Mouse (Mus musculus) C2C12 (cell line): Measurements from ENCODE around the gene Mapk8ip1.

Experiments used
- CEBPB ChIP-seq: IDR thresholded peaks from one replicate; pipeline ENCODE4 v1.6.1; 2011; ENCODE audit warnings: low read depth, mild to moderate bottlenecking, control low read depth, moderate library complexity
- CTCF ChIP-seq: IDR thresholded peaks from one replicate; pipeline ENCODE4 v1.5.1; 2011; ENCODE audit not compliant: control insufficient read depth, insufficient read depth, insufficient read length
- FOSL1 ChIP-seq: IDR thresholded peaks from one replicate; pipeline ENCODE4 v1.8.0; 2011; ENCODE audit warnings: mild to moderate bottlenecking, low read length; ENCODE audit not compliant: poor library complexity, insufficient read depth, severe bottlenecking
- MAX ChIP-seq: IDR thresholded peaks from one replicate; pipeline ENCODE4 v1.6.1; 2011; ENCODE audit warnings: mild to moderate bottlenecking, control low read depth
- MYOD1 ChIP-seq: IDR thresholded peaks from one replicate; pipeline ENCODE4 v1.6.1; 2011; ENCODE audit warnings: low read depth; ENCODE audit not compliant: control insufficient read depth, insufficient read length
- MYOG ChIP-seq: IDR thresholded peaks from one replicate; pipeline ENCODE4 v1.6.1; 2011; ENCODE audit not compliant: control insufficient read depth, insufficient read length; ENCODE audit errors: extremely low read depth
- USF1 ChIP-seq: IDR thresholded peaks from one replicate; pipeline ENCODE4 v1.6.1; 2011; ENCODE audit warnings: low read depth, mild to moderate bottlenecking, control low read depth, moderate library complexity

DNA sequence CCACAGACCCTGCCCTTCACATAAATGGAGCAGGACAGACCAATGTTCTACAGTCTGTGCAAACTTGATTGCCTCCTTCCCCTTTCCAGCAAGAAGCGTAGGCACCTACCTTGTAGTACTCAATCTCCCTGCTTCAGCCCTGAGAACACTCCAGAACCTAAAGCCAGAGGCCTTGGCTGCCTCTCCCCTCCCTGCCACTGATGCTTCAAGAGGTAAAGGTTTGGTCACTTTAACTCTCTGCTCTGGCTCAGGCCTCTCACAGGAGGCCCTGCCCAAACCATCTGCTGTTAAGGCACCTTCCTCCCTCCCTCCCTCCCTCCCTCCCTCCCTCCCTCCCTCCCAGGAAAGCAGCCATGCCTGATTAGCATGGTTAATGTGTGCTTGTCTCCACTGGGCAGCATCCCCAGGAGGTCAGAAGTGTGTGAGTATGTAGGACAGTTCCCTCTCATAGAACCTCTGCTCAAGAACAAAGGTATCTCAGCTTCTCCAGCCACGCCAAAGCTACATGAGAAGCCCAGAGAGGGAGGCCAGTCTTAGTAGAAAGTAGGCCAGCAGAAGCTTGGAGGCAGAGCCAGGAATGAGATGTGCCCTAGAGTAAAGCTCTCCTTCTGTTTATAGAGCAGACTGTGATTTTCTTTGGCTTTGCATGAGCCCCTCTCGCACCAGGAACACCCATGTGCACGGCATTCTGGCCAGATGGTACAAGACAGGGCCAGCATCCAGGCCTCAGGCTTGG is 1.7 kb upstream of the Mapk8ip1 start:
- TF ChIP-seq CTCF (no peak), MAX (no peak), USF1 (no peak), CEBPB (no peak), MYOD1 (no peak), MYOG (no peak), FOSL1 (no peak)
